Mouse (Mus musculus) retina, adult 2 months (tissue): ENCODE results near the gene Polm.
"Not testable (repeated sequence)": the region's sequence is repeated elsewhere in the genome, so short reads cannot be mapped to it uniquely, and the experiment has no call there.

ENCODE experiments used
- DNase-seq: peaks from one replicate; pipeline ENCODE4 v3.0.0-alpha.2; 2012; ENCODE audit warnings: low read depth, low spot score

The Polm gene

DNA sequence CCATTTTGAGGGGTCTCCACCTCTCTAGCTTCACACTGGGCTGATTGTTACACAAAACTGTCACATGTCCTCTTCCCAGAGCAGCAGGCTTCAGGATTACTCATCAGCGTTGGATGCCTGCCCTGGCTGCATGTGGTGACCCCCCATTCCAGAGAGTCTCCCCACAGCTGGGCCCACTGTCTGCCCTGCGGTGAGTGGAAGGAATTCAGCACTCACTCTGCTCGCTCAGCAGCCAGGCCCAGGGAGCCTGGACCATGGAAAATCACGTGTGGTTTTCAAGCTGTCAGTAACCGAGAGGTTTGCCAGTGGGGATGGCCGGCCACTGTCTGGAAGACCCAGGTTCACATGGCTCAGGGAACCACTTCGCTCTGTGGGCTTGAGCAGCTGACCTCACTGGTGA, 18.1 kb upstream of the Polm start:
- no peak for DNase-seq

DNA sequence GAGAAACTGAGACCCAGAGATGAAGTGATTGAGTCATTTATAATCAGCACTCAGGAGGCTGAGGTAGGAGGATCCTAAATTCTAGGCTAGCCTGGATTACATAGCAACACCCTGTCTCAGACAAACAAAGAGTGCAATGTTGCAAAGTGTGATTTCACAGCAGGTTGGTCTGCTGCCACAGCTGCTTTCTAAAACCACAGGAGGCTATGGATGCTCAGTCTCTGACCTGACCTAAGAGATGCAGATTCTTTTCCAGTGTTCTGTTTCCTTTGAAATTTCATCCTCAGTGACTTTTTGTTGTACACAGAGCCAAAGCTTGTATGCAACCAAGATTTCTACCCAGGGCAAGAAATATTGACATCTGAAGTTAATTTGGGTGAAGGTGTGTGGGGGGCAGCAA, 17.7 kb upstream of the Polm start:
- no peak for DNase-seq

DNA sequence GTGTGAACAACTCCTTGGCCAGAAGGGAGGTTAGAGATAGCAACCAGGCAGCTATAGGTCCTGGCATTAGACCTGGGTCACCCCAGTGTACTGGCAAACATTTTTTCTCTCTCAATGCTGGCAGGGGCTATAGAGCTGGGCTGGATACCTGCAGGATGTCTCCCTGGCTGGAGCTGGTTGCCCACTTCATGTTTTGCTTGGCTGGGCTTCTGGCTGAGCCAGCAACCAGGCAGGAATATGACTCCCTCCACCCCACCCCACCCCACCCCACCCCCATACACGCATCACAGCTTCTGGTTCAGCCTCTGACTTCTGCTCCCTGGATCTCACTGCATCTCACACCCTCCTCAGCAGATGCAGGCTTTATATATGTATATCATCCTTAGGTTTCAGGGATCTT, 14.5 kb upstream of the Polm start:
- no peak for DNase-seq

DNA sequence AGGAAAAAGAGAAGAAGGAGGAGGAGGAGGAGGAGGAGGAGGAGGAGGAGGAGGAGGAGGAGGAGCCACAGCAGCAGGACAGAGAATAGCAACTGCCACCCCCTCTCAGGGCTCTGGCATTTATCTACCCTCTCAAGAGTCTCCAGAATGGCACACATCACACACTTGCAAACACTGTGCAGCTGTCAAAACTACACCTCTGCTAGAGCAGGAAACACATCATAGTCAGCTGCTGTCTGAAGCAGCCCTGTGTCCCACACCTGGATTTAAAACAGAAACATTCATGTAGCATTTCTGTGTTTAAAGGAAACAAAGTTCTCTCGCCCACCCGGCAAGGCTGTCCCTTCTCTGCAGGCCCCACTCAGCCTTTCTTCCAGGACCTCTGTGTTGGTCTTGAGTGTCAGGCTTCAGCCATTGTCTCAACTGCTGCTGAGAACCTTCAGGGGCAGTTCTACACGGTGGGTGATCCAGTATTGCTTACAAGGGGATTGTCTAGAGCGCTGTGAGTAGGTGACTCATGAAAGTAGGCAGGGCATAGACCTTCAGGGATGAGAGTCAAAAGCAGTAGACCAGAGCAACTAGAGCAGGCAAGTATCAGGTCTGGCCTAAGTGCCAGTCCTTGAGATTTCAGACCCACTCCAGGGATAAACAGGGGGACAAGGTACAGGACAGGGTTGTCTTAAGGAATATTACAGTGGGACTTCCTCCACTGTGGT, 13.4 kb upstream of the Polm start:
- no peak for DNase-seq

DNA sequence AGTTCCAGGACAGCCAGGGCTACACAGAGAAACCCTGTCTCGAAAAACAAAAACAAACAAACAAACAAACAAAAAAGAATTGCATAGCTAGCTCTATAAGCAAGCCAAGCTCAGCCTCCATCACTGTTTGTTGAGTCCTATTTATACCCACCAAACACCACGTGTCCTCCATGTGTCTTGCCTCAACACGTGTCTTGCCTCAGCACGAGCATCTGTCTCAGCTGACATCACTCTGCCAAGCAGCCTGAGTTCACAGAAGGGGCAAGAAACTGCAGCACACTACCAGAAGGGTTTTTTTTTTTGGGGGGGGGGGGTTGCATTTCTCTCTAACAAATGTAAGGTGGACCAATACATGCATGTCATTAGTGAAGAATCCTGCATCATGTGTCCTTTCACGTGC, 12.6 kb upstream of the Polm start:
- DNase-seq: no peak

DNA sequence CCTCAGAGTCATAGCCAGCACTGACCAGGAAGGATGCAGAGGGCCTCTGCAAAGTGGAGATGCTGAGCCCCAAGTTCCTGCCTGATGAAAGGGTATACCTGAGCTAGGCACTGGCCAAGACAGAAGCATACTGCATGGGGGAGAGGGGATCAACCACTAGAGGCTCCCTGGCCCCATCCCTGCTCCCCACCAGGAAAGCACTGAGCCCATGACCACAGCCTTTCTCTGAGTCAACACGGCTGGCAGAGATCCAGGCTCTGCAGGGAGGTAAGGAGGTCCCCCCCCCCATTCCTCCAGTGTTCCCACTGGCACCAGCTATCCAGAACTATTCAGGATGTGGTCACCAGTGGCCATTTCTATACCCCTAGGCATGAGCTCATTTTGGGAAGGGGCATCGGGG, 11.5 kb upstream of the Polm start:
- no peak for DNase-seq

DNA sequence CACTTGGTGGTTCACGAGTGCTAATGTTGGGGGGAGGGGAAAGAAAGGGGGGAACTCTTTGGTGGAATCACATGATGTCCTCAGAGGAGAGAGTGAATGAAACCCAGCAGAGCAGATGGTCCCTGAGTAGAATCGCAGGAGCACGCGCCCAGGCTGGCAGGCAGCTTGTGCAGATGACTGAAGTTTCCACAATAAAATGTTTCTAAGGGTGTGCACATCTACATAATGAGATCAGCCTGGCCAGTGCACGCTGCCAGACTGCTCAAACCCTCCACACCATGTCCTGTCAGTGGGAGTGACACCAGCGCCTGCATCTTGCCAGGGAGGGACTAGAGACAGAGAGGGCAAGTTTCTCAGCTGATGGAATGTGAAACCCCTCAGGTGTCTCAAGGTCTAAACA, 10.9 kb upstream of the Polm start:
- no peak for DNase-seq

DNA sequence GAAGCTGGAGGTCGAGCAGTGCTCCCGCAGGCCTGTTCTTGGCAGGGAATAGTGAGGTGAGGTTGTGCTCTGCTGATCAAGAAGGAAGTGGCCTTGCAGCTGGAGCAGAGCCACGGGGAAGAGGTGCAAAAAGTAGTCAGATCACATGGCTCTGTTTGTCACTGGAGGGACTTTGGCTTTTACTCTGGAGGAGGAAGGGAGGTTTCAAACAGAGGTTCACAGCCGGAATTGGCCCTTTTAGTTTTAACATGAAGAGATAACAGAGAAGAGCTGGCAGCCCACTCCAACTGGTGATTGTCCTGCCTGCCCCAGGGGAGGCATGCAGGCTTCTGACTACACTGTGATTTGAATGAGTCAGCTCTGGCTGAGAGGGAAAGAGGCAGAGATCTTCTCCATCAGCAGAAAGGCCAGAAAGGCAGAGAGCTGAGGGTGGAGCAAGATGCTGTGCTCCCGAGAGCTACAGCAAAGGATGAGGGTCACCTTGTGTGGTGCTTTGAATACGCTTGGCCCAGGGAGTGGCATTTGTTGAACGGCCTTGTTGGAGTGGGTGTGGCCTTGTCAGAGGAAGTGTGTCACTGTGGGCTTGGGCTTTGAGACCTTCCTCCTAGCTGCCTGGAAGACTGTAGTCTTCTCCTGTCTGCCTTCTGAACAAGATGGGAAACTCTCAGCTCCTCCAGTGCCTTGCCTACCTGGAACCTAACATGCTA, 9.0 kb upstream of the Polm start:
- no peak for DNase-seq

DNA sequence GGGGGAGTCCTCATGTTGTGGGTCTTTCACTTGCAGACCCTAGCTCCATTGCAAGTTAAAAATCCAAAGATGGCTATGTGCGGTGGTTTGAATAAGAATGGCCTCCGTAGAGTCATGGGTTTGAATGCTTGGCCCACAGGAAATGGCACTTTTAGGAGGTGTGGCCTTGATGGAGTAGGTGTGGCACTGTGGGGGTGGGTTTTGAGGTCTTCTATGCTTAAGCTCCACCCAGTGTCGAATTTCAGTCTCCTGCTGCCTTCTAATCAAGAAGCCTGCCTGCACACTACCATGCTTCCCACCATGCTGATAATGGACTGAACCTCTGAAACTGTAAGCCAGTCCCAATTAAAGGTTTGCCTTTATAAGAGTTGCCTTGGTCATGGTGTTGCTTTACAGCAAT, 5.3 kb upstream of the Polm start:
- DNase-seq: no peak

DNA sequence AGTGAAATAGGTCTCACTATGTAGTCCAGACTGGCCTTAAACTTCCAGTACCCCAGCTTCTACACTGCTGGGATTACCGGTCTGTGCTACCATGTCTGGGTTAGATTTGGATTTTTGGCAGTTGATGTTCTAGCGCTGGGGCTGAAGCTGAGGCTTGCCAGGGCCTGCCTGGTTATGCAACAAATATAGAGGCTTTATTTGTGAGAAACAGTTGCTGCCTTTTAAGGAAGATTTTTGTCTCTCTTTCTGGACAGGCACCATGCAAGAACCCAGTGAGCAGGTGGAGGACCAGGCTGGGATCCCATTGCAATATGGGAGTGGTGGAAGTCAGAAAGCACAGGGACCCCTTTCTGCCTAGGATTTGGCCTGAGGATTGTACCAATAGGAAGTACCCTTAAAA, 3.9 kb upstream of the Polm start:
- DNase-seq: no peak

DNA sequence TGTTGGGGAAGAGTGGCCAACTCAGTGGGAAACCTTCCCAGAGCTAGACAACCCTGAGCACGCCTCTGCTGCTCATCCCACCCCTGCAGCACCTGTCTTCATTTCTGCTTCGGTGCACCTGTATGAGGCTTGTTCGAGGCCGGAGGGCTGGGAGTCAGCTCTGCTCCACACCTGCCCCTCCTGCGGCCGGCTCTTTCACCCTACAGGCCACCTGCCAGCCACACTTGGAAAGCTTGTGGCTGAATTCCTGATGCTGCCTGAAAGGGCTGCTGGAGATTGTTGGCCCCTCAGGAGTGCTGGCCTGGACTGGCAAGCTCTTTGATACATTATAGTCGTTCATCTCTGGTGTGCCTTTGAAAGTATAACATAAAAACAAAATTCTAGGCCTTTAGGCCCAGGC, 2.5 kb upstream of the Polm start:
- DNase-seq: no peak

DNA sequence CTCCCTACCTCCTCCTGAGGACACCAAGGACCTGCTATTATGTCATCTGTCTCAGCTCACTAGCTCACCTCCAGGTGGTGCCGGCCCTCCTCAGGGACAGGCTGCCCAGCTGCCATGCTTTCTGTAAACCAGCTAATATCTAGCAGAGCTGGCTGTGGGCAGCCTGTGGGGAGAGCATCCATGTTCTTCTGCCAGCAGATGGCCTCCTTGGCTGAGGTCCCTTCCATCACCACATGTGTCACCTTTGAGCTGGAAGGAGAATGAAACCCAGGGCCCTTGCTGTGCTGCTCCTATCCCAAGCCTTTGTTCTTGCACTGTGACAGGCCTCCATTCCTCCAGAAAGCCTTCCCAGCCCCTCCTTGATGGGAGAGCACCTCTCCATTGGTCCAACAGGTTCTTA, 1.7 kb downstream of the Polm start:
- no peak for DNase-seq

DNA sequence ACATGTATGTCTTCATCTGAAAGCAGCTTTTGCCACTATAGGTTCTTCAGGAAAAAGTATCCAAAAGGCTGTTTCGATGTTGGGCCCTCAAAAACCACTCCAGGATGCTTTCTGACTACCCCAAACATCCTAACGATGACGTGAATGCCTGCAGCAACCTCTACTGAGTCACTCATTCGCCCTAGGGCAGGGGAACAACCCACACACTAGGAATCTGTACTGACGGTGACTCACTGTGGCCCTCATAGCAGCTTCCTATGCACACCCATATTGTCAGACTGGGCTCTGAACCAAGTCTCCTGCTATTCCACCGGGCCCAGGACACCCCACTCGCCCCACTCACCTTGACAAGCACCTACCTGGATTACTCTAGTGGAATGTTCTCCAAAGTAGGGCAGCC, 2.8 kb downstream of the Polm start:
- no peak for DNase-seq

DNA sequence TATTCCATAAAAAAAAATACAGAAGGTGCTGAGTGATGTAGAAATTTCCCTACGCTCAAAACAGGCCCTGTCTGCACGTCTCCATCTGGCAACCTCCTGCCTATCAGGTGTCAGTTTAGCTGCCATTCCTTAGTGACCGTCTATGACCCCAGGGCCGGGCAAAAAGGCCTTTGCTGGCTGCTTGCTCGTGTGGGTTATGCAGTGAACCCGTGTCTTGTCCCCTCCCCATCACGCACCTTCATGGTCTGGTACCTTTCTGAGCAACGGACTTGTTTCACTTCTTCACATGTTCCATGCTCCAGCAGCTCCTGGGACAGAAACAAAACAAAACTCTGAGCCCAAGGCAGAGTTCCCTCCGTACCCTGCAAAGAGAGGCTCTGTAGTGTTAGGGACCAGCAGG, 3.3 kb downstream of the Polm start:
- DNase-seq: no peak

DNA sequence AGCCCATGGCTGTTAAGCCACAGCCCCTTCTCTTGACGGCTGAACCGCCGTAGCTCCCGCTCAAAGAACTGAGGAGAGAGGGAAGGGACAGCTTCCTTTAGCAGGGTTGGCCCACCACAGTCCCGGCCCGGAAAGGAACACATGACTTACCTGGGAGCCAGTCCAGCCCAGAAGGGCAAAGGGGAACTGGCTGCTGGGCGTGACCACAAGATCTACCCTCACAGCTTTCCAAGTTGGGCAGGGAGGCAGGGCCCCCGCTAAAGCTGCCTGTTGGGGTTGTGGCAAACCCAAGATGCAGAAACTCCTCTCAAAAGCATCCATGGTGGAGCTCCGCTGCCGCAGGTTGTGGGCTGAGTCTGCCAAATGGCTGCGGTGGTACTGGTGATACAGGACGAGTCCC, 8.5 kb downstream of the Polm start:
- no peak for DNase-seq

DNA sequence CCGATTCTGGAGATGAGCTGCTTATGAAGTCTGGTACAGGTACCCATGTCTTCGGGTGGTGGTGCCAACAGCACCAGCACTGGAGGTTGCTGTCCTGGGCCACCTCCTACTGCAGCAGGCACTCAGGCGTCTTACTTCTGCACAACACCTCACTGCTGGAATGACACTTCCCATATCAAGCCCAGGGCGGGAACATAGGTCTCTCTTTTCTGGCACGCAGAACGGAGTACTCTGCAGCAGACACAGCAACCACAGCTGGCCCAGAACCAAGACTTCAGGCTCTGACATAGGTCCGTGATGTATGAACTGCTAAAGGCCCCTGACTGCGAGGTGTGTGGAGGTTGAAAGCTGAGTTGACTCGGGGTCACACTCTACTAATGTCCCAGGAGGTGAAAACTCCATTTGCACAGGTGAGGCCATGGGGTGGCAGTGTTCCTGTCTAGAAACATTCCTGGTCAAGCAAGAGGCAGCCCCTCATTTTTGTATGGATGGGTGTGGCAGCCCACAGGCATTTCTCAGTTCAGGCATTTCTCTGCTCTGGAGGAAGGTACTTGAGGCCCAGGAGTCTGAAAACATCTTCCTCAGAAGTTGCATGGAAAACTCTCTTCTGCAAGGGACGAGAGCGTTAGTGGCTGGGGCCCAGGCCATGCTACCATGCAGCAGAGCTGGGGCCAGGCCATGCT, 9.2 kb downstream of the Polm start:
- DNase-seq: no peak

DNA sequence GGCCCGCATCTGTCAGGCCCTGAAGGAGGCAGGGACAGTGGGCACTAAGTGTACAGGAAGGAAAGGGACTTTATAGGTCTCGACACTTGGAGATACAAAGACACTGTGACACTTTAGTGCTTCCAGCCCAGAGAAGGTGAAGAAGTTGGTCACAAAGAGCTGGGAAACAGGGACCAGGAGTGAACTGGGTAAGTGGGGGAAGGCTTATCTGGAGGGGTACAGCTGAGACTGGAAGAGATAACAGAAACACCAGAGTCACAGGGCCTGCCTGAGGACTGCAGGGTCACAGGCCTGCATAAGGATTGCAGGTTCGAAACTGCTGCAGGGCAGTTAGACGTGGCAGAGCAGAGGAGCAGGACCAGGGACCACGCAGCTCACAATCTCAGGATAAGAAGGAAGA, 9.9 kb downstream of the Polm start:
- no peak for DNase-seq

DNA sequence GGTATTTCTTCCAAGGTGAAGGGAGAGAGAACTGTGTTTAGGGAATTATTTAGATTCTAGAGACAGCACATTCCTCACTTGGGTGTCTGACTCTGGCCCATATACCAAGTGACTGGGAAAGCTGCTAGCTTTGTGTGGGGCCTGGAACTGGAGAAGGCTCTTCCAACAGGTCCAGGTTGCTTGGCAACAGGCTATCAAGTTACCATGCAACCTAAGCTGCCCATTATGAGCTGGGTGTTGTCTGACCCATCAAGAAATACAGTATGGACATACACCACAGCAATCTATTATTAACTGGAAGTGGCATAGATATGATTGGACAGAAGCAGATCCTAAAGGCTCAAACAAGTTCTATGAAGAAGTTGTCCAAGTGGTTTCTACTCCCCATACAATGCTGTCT, 12.4 kb downstream of the Polm start:
- no peak for DNase-seq

DNA sequence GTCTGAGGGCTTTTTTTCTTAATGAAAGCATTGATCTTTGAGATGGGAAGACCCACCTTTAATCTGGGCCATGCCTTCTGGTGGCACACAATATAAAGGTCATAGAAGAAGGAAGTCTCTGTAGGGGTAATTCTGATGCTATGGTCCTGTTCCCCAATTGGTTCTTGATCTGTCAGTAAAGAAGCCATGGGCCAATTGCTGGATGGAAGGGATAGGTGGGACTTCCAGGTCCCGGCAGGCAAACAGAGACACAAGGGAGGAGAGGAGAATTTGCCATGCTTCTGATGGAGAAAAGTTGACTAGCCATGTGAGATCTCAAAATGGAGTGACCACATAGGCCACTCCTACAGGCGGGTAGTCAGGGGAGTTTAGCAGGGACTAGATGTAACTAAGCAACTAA, 18.6 kb downstream of the Polm start:
- DNase-seq: no peak

DNA sequence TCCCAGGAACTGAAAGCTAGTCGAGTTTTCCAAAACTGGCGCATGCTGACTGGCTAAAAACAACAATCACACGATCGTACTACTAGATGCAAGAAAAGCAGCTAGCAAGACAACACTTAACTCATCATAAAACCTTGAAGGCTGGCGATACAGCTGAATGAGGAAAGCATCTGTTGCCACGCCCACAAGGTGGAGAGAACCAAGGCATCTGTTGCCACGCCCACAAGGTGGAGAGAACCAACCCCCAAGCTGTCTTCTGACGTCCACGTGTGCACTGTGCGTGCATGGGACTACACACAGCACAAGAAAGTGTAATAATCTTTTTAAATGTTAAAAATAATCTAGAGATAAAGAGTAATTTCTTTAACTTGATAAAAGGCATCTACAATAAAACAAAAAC, 24.4 kb downstream of the Polm start:
- no peak for DNase-seq

DNA sequence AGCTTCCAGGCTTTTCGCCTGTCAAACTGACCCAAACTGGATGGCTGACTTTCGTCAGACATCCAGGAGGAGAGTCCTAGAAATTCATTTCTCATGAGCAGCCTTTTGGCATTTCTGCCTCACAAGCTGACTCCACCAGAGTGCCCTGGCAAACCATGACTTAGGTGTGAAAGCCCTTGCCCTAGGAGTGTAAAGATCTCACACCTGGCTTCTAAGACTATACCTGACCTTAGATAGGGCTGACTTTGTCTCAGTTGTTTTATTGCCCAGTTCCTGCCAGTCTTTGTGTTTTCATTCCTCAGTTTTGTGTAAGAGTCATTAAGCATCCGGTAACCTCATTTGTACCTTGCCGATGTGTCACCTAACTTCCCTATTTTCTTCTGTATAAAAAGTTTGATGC, 28.3 kb downstream of the Polm start:
- not testable (repeated sequence) for DNase-seq

DNA sequence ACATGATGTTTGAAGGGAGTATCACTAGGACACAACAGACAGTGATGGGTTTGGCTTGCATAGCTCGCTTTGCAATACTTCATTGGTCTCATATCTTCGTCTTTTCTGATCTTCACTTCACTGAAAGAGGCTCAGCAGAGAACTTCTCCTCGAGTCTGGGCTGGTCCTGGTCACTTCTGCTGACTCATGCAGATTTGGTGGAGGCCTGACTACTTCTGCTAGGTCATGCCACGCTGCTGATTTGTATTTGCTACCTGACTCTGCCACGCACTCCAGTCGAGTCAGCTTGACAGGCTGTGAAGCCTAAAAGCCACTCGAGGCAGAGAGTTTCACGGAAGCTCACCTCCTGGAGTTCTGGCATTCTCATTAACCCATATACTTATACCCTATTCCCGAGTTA, 29.9 kb downstream of the Polm start:
- DNase-seq: no peak

DNA sequence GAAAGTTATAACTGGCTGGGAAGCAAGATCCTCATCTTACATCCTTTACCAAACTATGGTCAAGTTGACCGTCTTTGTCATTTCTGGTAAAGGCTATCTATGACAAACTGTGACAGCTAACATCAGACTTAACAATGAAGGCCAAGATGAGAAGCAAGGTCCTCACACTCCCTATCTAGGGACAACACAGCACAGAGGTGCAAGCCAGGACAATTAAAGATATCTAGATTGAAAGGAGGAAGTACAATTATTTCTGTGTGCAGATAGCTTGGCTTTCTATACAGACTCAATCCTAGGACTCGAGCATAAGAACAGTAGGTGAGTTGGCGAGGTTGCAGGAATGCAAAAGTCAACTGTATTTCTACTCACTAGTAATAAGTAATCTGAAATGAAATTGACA, 32.1 kb downstream of the Polm start:
- no peak for DNase-seq
